Mouse (Mus musculus) thymus, postnatal 10 days (tissue): ENCODE results near the gene Tgoln1.

Source experiments
- DNase-seq, 2 experiments: peaks; one replicate each; pipeline ENCODE4 v3.0.0; 2021; ENCODE audit warnings: low spot score in 2 of 2

The Tgoln1 gene

GRCm38 (mm10) chr6:72597083-72597874 lies 19.5 kb downstream of the Tgoln1 start:
- DNase-seq, result no peak

GRCm38 (mm10) chr6:72593914-72594313 lies 22.9 kb downstream of the Tgoln1 start:
- DNase-seq, result no peak

DNA sequence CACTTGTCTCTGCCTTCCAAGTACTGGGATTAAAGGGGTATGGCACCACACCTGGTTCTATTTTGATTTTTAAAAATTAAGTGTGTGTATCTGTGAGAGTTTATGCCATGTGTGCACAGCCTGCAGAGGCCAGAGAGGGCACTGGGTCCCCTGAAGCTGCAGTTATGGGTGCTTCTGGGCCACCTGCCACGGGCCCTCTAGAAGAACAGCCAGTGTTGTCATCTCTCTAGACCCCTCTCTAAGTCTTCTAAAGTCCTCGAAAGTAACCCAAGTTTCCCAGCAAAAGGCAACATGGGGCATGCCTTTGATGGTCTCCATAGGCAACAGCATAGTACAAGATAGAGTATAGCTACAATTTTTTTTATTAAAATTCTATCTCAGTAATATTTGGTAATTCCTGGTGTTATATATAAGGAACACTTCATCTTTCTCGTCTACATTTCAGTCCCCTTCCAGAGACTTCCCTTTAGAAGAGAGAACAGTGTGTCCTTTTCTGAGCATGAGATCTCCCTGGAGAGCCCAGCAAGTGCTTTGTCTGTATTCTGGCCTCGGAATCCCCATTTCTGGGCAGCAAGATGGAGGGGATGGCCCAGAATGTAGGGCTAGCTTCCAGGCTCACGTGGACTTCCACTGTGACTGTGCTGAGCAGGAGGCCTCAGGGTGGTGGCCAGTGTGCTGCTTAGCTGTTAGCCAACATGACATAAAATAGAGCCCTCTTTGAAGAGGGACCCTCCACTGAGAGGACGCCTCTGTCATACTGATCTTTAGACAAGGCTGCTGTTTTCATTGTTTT lies 23.6 kb downstream of the Tgoln1 start:
- DNase-seq, result no peak

GRCm38 (mm10) chr6:72590111-72590510 lies 26.7 kb downstream of the Tgoln1 start:
- DNase-seq, result no peak

GRCm38 (mm10) chr6:72588307-72588706 lies 28.5 kb downstream of the Tgoln1 start:
- DNase-seq, result no peak

DNA sequence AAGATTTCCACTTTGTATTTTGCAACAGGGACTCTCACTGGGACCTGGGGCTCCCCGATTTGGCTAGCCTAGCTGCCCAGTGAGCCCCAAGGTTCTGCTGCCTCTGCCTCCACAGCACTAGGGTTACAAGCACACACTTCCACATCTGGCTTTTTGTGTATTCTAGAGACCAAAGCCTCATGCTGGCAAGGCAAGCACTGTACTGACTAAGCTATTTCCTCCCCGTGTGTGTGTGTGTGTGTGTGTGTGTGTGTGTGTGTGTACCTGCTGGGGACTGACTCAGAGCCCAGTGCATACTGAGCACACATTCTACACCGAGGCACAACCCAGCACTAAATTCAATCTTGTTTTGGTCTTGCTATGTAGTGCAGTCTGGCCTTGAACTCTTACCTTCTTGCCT lies 30.1 kb downstream of the Tgoln1 start:
- no peak for DNase-seq

DNA sequence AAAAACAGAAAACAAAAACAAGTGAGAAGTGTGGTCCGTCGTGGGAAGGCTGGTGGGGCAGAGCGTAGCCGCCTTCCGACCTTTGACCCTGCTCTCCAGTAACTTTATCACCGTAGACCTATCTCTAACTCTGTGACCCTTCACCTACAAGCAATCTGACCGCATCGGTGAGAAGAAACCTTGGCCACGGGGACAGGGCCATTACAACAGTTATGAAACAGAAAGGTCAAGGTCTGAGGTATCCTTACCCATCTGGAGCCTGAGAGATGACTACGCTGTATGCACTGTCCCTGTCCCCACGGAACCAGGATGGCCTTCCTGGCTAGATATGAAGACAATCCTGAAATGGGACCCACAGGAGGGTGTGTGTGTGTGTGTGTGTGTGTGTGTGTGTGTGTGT lies 32.6 kb downstream of the Tgoln1 start:
- no peak for DNase-seq

GRCm38 (mm10) chr6:72583211-72583839 lies 33.5 kb downstream of the Tgoln1 start:
- no peak for DNase-seq

- no peak for DNase-seq
These were observed 35.0 kb downstream of the Tgoln1 start for GRCm38 (mm10) chr6:72581625-72582382.

- DNase-seq, result no peak
These were observed 40.8 kb downstream of the Tgoln1 start for GRCm38 (mm10) chr6:72576041-72576440.

- no peak for DNase-seq
These were observed 45.0 kb downstream of the Tgoln1 start for GRCm38 (mm10) chr6:72571826-72572225.

GRCm38 (mm10) chr6:72570644-72571397 lies 46.0 kb downstream of the Tgoln1 start:
- DNase-seq, result no peak

GRCm38 (mm10) chr6:72568736-72569135 lies 48.1 kb downstream of the Tgoln1 start:
- no peak for DNase-seq

GRCm38 (mm10) chr6:72567508-72567907 lies 49.3 kb downstream of the Tgoln1 start:
- DNase-seq, result no peak

- peak; percentile 62 to 87 for DNase-seq
These were observed 50.8 kb downstream of the Tgoln1 start for GRCm38 (mm10) chr6:72566044-72566443.

DNA sequence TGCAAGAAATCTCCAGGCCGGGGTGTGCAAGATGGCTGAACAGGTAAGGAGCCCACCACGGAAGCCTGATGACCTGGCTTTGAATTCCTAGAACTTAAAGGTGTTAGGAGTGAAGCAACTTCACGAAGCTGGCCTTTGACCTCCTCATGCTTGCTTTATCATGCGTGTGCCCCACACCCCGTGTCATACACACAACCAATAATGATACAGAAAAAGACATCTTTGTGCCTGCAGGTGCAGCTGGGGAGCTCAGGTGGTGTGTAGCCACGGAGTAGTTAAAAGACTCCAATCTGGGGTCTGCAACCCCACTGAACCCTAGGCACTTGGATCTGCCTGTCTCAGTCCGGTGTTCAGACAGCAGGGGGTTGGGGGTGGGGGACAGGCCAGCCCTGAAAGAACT lies 51.3 kb downstream of the Tgoln1 start:
- DNase-seq, result no peak

DNA sequence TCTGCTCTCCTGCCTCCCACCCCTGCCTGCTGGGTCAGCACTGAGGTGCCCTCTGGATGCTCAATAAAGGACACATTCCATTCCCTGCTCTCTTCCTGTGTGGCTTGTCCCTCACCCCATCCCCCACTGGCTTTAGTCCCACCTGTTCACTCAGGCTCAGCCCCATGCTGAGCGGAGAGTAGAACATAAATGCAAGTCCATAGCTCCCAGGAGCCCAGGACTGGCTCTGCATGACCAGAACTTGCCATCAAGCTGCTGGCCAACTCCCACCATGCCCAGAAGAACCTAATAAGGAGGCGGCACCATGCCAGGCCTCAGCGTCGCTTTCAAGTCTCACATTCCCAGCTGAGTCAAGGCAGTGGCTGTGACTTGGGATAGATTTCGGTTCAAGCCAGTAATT lies 53.9 kb downstream of the Tgoln1 start:
- DNase-seq, result no peak

GRCm38 (mm10) chr6:72562486-72562885 lies 54.3 kb downstream of the Tgoln1 start:
- no peak for DNase-seq

DNA sequence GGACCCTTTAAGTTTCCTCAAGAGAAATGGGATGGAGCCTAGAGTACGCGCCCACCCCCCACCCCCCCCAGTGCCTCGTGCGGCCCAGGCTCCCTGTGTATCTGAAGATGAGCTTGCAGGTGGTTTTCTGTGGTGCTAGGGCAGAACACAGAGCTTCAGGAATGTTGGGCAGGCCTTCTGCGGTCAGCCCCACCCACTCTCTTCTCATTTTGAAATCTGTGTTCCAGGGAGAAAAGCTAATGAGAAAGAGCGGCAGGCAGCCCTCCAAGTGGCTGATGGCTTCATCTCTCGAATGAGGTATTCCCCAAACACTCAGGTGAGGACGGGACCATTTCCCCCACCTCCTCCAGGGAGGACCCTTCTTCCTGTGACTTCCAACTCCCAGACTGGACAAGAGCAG lies 56.0 kb downstream of the Tgoln1 start:
- DNase-seq, result no peak
